Mouse (Mus musculus) neural tube, embryonic 14.5 days (tissue): ENCODE measurements around the gene Krtap31-1. TPM values are rescaled to one million over a fixed set of nuclear protein-coding genes. Genes with fewer than 3 reads are reported as not detected.
"Not testable (repeated sequence)": the region's sequence is repeated elsewhere in the genome, so short reads cannot be mapped to it uniquely, and the experiment has no call there.

Experiments
- ATAC-seq: fragments of 200-750 bp; cut with Nextera tagmentation; 2 replicates; pipeline ENCODE4 v1.8.0; 2017; ENCODE audit warnings: low read depth, mild to moderate bottlenecking, moderate TSS enrichment, moderate library complexity
- H3K27ac ChIP-seq: fragments of 300-500 bp; sonication (generic); 2 replicates; pipeline ENCODE4 v1.5.1; 2014; ENCODE audit warnings: low read depth, mild to moderate bottlenecking, control low read depth, low read length, moderate library complexity, mixed read lengths
- H3K27me3 ChIP-seq: fragments of 300-500 bp; sonication (generic); 2 replicates; pipeline ENCODE4 v1.6.1; 2014; ENCODE audit warnings: low read length; ENCODE audit not compliant: control insufficient read depth, insufficient read depth
- H3K36me3 ChIP-seq: fragments of 300-500 bp; sonication (generic); 2 replicates; pipeline ENCODE4 v1.6.1; 2014; ENCODE audit warnings: low read length, mixed read lengths; ENCODE audit not compliant: control insufficient read depth, insufficient read depth
- H3K4me1 ChIP-seq: fragments of 300-500 bp; sonication (generic); 2 replicates; pipeline ENCODE4 v1.6.1; 2014; ENCODE audit warnings: low read length; ENCODE audit not compliant: control insufficient read depth, insufficient read depth
- H3K4me2 ChIP-seq: fragments of 300-500 bp; sonication (generic); 2 replicates; pipeline ENCODE4 v1.6.1; 2014; ENCODE audit warnings: mild to moderate bottlenecking, low read depth, low read length, control low read depth
- H3K4me3 ChIP-seq: fragments of 300-500 bp; sonication (generic); 2 replicates; pipeline ENCODE4 v1.5.1; 2014; ENCODE audit warnings: low read depth, low read length, control low read depth, mixed read lengths
- H3K9ac ChIP-seq: fragments of 300-500 bp; sonication (generic); replicated peaks from 2 replicates; pipeline ENCODE4 v1.6.1; 2014; ENCODE audit warnings: low read depth, mild to moderate bottlenecking, control low read depth, low read length, mixed read lengths
- H3K9me3 ChIP-seq: fragments of 300-500 bp; sonication (generic); 2 replicates; pipeline ENCODE4 v1.6.1; 2016; ENCODE audit warnings: low read length; ENCODE audit not compliant: control insufficient read depth
- WGBS: fragments of 180-500 bp; shearing (Covaris S2); extraction: QIAGEN DNeasy Blood & Tissue Kit; methylation state at CpG from one replicate; pipeline ENCODE4 v1.1.7; 2014; 5-methylcytosine and 5-hydroxymethylcytosine counted together
- polyA plus RNA-seq: library from polyadenylated mRNA; unstranded; fragments of >200 nt; fragmentation: Nextera tagmentation; extraction: Ambion mirVana; gene quantifications from 2 replicates; pipeline ENCODE4 v1.2.1, GENCODE M21; 2014

Krtap31-1 gene
- not detected in 2 replicates for polyA plus RNA-seq

DNA sequence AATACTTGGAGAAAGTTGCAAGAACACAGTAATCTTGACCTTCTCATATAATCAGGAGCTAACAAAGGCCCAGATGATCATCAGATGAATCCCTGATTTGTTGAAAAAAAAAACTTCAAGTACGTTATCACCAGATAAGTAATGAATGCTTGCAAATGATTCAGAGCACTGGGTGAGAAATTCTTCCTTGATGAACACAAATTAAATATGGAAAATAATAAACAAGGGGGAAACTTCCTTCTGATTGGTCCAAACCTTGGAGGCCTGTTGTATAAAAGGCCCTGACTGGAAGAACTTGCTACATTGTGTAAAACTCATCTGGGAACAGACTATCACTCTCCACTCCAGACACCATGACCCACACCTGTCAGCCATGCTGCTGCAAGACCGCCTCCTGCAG lies at the start of gene Krtap31-1:
Gene Krtap31-1 (plus strand): TSS at position 301 of the 400 bp plus-strand sequence.
- H3K4me1 ChIP-seq = no peaks in the 10 kb centered on the region
- WGBS = 89% methylated on average over 2 of the region's 2 CpGs
- H3K27me3 ChIP-seq = no peaks in the 10 kb centered on the region
- no peaks in the 10 kb centered on the region for H3K9me3 ChIP-seq
- H3K36me3 ChIP-seq = no peaks in the 10 kb centered on the region
- no peak within 1 kb of the TSS for H3K27ac ChIP-seq
- no peak for ATAC-seq
- H3K4me2 ChIP-seq = no peak within 1 kb of the TSS
- no peak within 1 kb of the TSS for H3K9ac ChIP-seq
- H3K4me3 ChIP-seq = no peak within 1 kb of the TSS

GRCm38 (mm10) chr11:99858761-99859160 lies 49.0 kb upstream of the Krtap31-1 start:
- H3K4me2 ChIP-seq = no peak overlapping the region
- no peaks in the 10 kb centered on the region for H3K36me3 ChIP-seq
- no peaks in the 10 kb centered on the region for H3K9me3 ChIP-seq
- H3K4me1 ChIP-seq = no peaks in the 10 kb centered on the region
- no peak overlapping the region for H3K4me3 ChIP-seq
- H3K9ac ChIP-seq = no peak overlapping the region
- H3K27me3 ChIP-seq = no peaks in the 10 kb centered on the region
- no peak overlapping the region for H3K27ac ChIP-seq
- no peak for ATAC-seq
- WGBS = 80% methylated on average over 2 of the region's 2 CpGs

DNA sequence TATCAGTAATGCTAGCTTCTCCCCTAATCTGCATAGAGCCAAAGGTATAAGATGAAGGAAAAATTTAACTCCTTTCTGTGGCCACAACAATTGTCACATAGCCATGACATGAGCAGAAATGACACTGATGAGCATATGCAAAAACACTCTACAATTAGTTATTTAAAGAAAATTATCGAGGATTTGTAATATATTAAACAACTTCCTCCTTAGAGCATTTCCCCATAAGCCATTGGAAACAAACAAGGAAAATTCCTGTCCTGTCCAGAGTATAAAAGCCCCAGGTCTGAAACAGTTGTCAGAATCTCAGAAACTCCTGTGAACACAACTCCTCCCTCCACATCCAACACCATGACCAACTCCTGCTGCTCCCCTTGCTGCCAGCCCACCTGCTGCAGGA lies 43.5 kb upstream of the Krtap31-1 start, which contains the start of gene Gm11559:
Gene Gm11559 (plus strand): TSS at position 301 of the 400 bp plus-strand sequence.
- H3K36me3 ChIP-seq, H3K9me3 ChIP-seq, H3K27me3 ChIP-seq, H3K4me3 ChIP-seq, H3K9ac ChIP-seq, H3K4me1 ChIP-seq, H3K27ac ChIP-seq, H3K4me2 ChIP-seq, ATAC-seq: not testable (repeated sequence)
- 63% methylated on average over 1 of the region's 1 CpGs for WGBS

- H3K4me2 ChIP-seq, H3K9me3 ChIP-seq, H3K27me3 ChIP-seq, H3K36me3 ChIP-seq, H3K27ac ChIP-seq, H3K4me1 ChIP-seq, ATAC-seq, H3K4me3 ChIP-seq, H3K9ac ChIP-seq: not testable (repeated sequence)
- WGBS = 86% methylated on average over 1 of the region's 1 CpGs
Measured at GRCm38 (mm10) chr11:99873089-99873488, 34.6 kb upstream of the Krtap31-1 start, which contains the start of gene Krtap9-1. TSS of gene Krtap9-1 (plus strand) at chr11:99873389.

GRCm38 (mm10) chr11:99878887-99879286 lies 28.8 kb upstream of the Krtap31-1 start, which contains the start of gene Gm11567:
TSS of gene Gm11567 (plus strand) at chr11:99879187.
- not testable (repeated sequence) for H3K4me2 ChIP-seq, H3K9me3 ChIP-seq, H3K9ac ChIP-seq, H3K4me1 ChIP-seq, H3K27me3 ChIP-seq, H3K27ac ChIP-seq, ATAC-seq, H3K4me3 ChIP-seq, H3K36me3 ChIP-seq
- 54% methylated on average over 1 of the region's 1 CpGs for WGBS

DNA sequence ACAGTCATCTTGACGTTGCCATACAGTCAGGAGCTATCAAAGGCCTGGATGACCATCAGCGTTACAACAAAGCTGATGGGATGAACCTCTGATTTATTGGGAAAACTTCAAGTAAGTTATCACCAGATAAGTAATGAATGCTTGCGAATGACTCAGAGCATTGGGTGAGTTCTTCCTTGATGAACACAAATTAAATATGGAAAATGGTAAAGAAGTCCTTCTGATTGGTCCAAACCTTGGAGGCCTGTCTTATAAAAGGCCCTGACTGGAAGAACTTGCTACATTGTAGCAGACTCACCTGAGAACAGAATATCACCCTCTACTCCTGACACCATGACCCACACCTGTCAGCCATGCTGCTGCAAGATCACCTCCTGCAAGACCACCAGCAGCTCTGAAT lies 6.7 kb downstream of the Krtap31-1 start, which contains the start of gene Gm11565:
Gene Gm11565 (plus strand): TSS at position 301 of the 400 bp plus-strand sequence.
- no peaks in the 10 kb centered on the region for H3K4me1 ChIP-seq
- no peak within 1 kb of the TSS for H3K4me2 ChIP-seq
- 90% methylated on average over 3 of the region's 3 CpGs for WGBS
- ATAC-seq = no peak
- H3K27me3 ChIP-seq = no peaks in the 10 kb centered on the region
- no peak within 1 kb of the TSS for H3K4me3 ChIP-seq
- no peak within 1 kb of the TSS for H3K27ac ChIP-seq
- no peaks in the 10 kb centered on the region for H3K9me3 ChIP-seq
- no peak within 1 kb of the TSS for H3K9ac ChIP-seq
- no peaks in the 10 kb centered on the region for H3K36me3 ChIP-seq

DNA sequence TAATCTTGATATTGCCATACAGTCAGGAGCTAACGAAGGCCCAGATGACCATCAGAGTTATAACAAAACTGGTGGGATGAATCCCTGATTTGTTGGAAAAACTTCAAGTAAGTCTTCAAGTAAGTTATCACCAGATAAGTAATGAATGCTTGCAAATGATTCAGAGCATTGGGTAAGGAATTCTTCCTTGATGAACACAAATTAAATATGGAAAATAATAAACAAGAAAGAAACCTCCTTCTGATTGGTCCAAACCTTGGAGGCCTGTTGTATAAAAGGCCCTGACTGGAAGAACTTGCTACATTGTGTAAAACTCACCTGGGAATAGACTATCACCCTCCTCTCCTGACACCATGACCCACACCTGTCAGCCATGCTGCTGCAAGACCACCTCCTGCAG lies 28.3 kb downstream of the Krtap31-1 start, which contains the start of gene Krtap31-2:
Gene Krtap31-2 (plus strand): TSS at position 301 of the 400 bp plus-strand sequence.
- no peaks in the 10 kb centered on the region for H3K9me3 ChIP-seq
- H3K9ac ChIP-seq = no peak within 1 kb of the TSS
- no peak for ATAC-seq
- no peak within 1 kb of the TSS for H3K4me3 ChIP-seq
- no peaks in the 10 kb centered on the region for H3K4me1 ChIP-seq
- no peaks in the 10 kb centered on the region for H3K27me3 ChIP-seq
- no peak within 1 kb of the TSS for H3K27ac ChIP-seq
- WGBS = 91% methylated on average over 1 of the region's 1 CpGs
- no peaks in the 10 kb centered on the region for H3K36me3 ChIP-seq
- H3K4me2 ChIP-seq = no peak within 1 kb of the TSS

- 86% methylated on average over 9 of the region's 9 CpGs for WGBS
- H3K4me1 ChIP-seq = no peaks in the 10 kb centered on the region
- no peak overlapping the region for H3K9ac ChIP-seq
- H3K36me3 ChIP-seq = no peaks in the 10 kb centered on the region
- no peaks in the 10 kb centered on the region for H3K9me3 ChIP-seq
- no peaks in the 10 kb centered on the region for H3K27me3 ChIP-seq
- H3K4me2 ChIP-seq = no peak overlapping the region
- no peak for ATAC-seq
- H3K4me3 ChIP-seq = no peak overlapping the region
- no peak overlapping the region for H3K27ac ChIP-seq
Measured at GRCm38 (mm10) chr11:99937751-99938264, 30.1 kb downstream of the Krtap31-1 start.

DNA sequence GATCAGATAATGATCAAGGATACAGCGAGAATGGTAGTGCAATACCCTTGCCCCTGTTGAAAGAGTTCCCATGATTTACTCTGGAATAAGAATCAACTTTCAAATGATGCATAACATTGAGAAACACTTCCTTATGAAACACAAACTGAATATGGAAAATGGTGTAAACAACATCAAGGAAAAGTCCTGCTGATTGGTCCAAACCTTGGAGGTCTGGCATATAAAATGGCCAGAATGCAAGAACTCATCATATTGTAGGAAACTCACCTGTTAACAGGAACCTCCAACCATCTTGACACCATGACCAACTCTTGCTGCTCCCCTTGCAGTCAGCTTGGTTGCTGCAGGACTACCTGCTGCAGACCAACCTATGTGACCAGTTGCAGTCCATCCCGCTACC lies 40.5 kb downstream of the Krtap31-1 start, which contains the start of gene Krtap9-5:
Gene Krtap9-5 (plus strand): TSS at position 301 of the 400 bp plus-strand sequence.
- Histone ChIP-seq H3K4me3 (no peak within 1 kb of the TSS), H3K27ac (no peak within 1 kb of the TSS), H3K9me3 (no peaks in the 10 kb centered on the region), H3K4me1 (no peaks in the 10 kb centered on the region), H3K4me2 (no peak within 1 kb of the TSS), H3K36me3 (no peaks in the 10 kb centered on the region), H3K27me3 (no peaks in the 10 kb centered on the region), H3K9ac (no peak within 1 kb of the TSS)
- WGBS = 93% methylated on average over 2 of the region's 2 CpGs
- no peak for ATAC-seq
